Mouse (Mus musculus): ENCODE measurements around the gene Hist1h4d. TPM values are rescaled to one million over a fixed set of nuclear protein-coding genes. Genes with fewer than 3 reads are reported as not detected.
"Not testable (repeated sequence)": the region's sequence is repeated elsewhere in the genome, so short reads cannot be mapped to it uniquely, and the experiment has no call there.

Hist1h4d gene
- polyA plus RNA-seq, 1 experiment from 2014 or later = 73.9 TPM

DNA sequence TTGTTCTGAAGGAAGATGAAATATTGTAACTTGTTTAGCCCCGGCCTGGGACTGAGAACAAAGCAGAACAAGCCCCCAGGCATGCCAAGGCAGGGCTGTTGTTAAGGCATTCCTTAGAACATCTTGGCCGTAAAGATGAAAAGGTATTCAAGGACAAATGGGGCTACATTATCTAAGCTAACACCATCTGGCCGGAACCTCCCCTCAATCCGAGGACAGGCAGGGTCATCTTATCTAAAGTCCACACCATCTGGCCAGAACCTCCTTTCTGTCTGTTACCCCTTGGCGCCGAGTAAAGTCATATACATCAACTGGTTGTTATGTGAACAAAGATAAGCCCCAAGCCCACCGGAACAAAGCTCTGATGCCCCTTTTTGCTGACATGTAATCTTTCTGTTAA is 10.5 kb downstream of the Hist1h4d start:
- not testable (repeated sequence) for H3K9ac ChIP-seq (ENCODE audit: low read depth, low read length); H3K36me3 ChIP-seq (ENCODE audit: control insufficient read depth, insufficient read depth, low read length); H3K27me3 ChIP-seq (replicated peaks; ENCODE audit: control insufficient read depth, insufficient read depth, low read length); H3K27ac ChIP-seq (ENCODE audit: low read length); H3K9me3 ChIP-seq (ENCODE audit: control insufficient read depth, low read length); H3K4me2 ChIP-seq (ENCODE audit: low read depth, low read length); H3K4me1 ChIP-seq (ENCODE audit: control insufficient read depth, insufficient read depth, low read length); ATAC-seq; H3K4me3 ChIP-seq (ENCODE audit: low read length)
- 79% methylated on average over 7 of the region's 7 CpGs for WGBS

GRCm38 (mm10) chr13:23592614-23593013 is 11.2 kb downstream of the Hist1h4d start:
- Histone ChIP-seq H3K4me2 (ENCODE audit: low read depth, low read length) (no peak overlapping the region), H3K9me3 (ENCODE audit: control insufficient read depth, low read length) (no peaks in the 10 kb centered on the region), H3K9ac (ENCODE audit: low read depth, low read length) (no peak overlapping the region), H3K27ac (ENCODE audit: low read length) (peak overlapping the region; percentile 48; the same call in 1 of the 2 replicates), H3K27me3 (replicated peaks; ENCODE audit: control insufficient read depth, insufficient read depth, low read length) (no peaks in the 10 kb centered on the region), H3K4me3 (ENCODE audit: low read length) (no peak overlapping the region), H3K36me3 (ENCODE audit: control insufficient read depth, insufficient read depth, low read length) (no peaks in the 10 kb centered on the region), H3K4me1 (ENCODE audit: control insufficient read depth, insufficient read depth, low read length) (peaks cover 5% of the 10 kb centered on the region; the same call in 1 of the 2 replicates)
- WGBS = 83% methylated on average over 7 of the region's 7 CpGs
- no peak for ATAC-seq

- Histone ChIP-seq H3K4me2 (ENCODE audit: low read depth, low read length) (no peak overlapping the region), H3K4me3 (ENCODE audit: low read length) (no peak overlapping the region), H3K4me1 (ENCODE audit: control insufficient read depth, insufficient read depth, low read length) (peaks cover 5% of the 10 kb centered on the region; the same call in 1 of the 2 replicates), H3K27ac (ENCODE audit: low read length) (peak overlapping the region; percentile 74), H3K9ac (ENCODE audit: low read depth, low read length) (0 out of 2 replicates have a peak overlapping the region, but pooled peaks have one; percentile 37), H3K9me3 (ENCODE audit: control insufficient read depth, low read length) (no peaks in the 10 kb centered on the region), H3K27me3 (replicated peaks; ENCODE audit: control insufficient read depth, insufficient read depth, low read length) (no peaks in the 10 kb centered on the region), H3K36me3 (ENCODE audit: control insufficient read depth, insufficient read depth, low read length) (no peaks in the 10 kb centered on the region)
- WGBS = 52% methylated on average over 5 of the region's 5 CpGs
- ATAC-seq = peak; percentile 72
Observed at GRCm38 (mm10) chr13:23593051-23593770, 11.8 kb downstream of the Hist1h4d start.

- WGBS = 77% methylated on average over 2 of the region's 2 CpGs
- peaks cover 5% of the 10 kb centered on the region; the same call in 1 of the 2 replicates for H3K4me1 ChIP-seq (ENCODE audit: control insufficient read depth, insufficient read depth, low read length)
- peak overlapping the region; percentile 3; the same call in 1 of the 2 replicates for H3K4me2 ChIP-seq (ENCODE audit: low read depth, low read length)
- no peak overlapping the region for H3K9ac ChIP-seq (ENCODE audit: low read depth, low read length)
- H3K4me3 ChIP-seq (ENCODE audit: low read length) = no peak overlapping the region
- ATAC-seq = no peak
- H3K27me3 ChIP-seq (replicated peaks; ENCODE audit: control insufficient read depth, insufficient read depth, low read length) = no peaks in the 10 kb centered on the region
- no peaks in the 10 kb centered on the region for H3K9me3 ChIP-seq (ENCODE audit: control insufficient read depth, low read length)
- H3K36me3 ChIP-seq (ENCODE audit: control insufficient read depth, insufficient read depth, low read length) = no peaks in the 10 kb centered on the region
- H3K27ac ChIP-seq (ENCODE audit: low read length) = peak overlapping the region; percentile 50
Observed at GRCm38 (mm10) chr13:23595185-23595584, 13.8 kb downstream of the Hist1h4d start.

GRCm38 (mm10) chr13:23595622-23596372 is 14.4 kb downstream of the Hist1h4d start:
- 70% methylated on average over 7 of the region's 7 CpGs for WGBS
- Histone ChIP-seq H3K4me2 (ENCODE audit: low read depth, low read length) (0 out of 2 replicates have a peak overlapping the region, but pooled peaks have one; percentile 3), H3K9me3 (ENCODE audit: control insufficient read depth, low read length) (no peaks in the 10 kb centered on the region), H3K4me1 (ENCODE audit: control insufficient read depth, insufficient read depth, low read length) (peaks cover 5% of the 10 kb centered on the region; the same call in 1 of the 2 replicates), H3K4me3 (ENCODE audit: low read length) (no peak overlapping the region), H3K9ac (ENCODE audit: low read depth, low read length) (0 out of 2 replicates have a peak overlapping the region, but pooled peaks have one; percentile 27), H3K27ac (ENCODE audit: low read length) (peak overlapping the region; percentile 76), H3K36me3 (ENCODE audit: control insufficient read depth, insufficient read depth, low read length) (no peaks in the 10 kb centered on the region), H3K27me3 (replicated peaks; ENCODE audit: control insufficient read depth, insufficient read depth, low read length) (no peaks in the 10 kb centered on the region)
- ATAC-seq = peak; percentile 89

DNA sequence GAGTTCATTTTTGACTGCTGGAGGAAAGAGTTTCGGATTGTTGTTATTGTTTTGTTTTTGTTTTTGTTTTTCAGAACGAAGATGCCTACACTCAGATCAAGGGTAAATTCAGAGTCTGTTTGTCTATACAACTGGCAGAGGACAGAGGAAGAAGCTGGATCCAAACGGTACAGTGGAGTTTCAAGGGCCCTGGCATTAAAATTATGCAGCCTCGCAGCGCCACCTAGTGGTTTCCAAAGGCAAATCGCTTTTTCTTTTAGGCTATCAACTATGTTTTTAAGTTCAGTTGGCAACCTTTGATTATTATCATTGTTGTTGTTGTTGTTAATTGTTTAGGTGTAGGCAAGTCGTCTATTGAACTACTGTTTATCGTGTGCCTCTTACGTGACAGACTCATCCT is 16.6 kb downstream of the Hist1h4d start:
- Histone ChIP-seq H3K36me3 (ENCODE audit: control insufficient read depth, insufficient read depth, low read length) (no peaks in the 10 kb centered on the region), H3K27ac (ENCODE audit: low read length) (no peak overlapping the region), H3K9ac (ENCODE audit: low read depth, low read length) (no peak overlapping the region), H3K9me3 (ENCODE audit: control insufficient read depth, low read length) (no peaks in the 10 kb centered on the region), H3K27me3 (replicated peaks; ENCODE audit: control insufficient read depth, insufficient read depth, low read length) (no peaks in the 10 kb centered on the region), H3K4me1 (ENCODE audit: control insufficient read depth, insufficient read depth, low read length) (peaks cover 5% of the 10 kb centered on the region; the same call in 1 of the 2 replicates), H3K4me3 (ENCODE audit: low read length) (no peak overlapping the region), H3K4me2 (ENCODE audit: low read depth, low read length) (no peak overlapping the region)
- no peak for ATAC-seq
- WGBS = 7% methylated on average over 9 of the region's 9 CpGs

- 71% methylated on average over 7 of the region's 7 CpGs for WGBS
- Histone ChIP-seq H3K27ac (ENCODE audit: low read length) (no peak overlapping the region), H3K4me3 (ENCODE audit: low read length) (no peak overlapping the region), H3K9me3 (ENCODE audit: control insufficient read depth, low read length) (no peaks in the 10 kb centered on the region), H3K4me1 (ENCODE audit: control insufficient read depth, insufficient read depth, low read length) (no peaks in the 10 kb centered on the region), H3K4me2 (ENCODE audit: low read depth, low read length) (no peak overlapping the region), H3K9ac (ENCODE audit: low read depth, low read length) (no peak overlapping the region), H3K27me3 (replicated peaks; ENCODE audit: control insufficient read depth, insufficient read depth, low read length) (no peaks in the 10 kb centered on the region), H3K36me3 (ENCODE audit: control insufficient read depth, insufficient read depth, low read length) (no peaks in the 10 kb centered on the region)
- no peak for ATAC-seq
Observed at GRCm38 (mm10) chr13:23603182-23603699, 21.8 kb downstream of the Hist1h4d start.

- no peak overlapping the region for H3K4me2 ChIP-seq (ENCODE audit: low read depth, low read length)
- no peak for ATAC-seq
- H3K9ac ChIP-seq (ENCODE audit: low read depth, low read length) = no peak overlapping the region
- WGBS = 84% methylated on average over 3 of the region's 3 CpGs
- H3K36me3 ChIP-seq (ENCODE audit: control insufficient read depth, insufficient read depth, low read length) = no peaks in the 10 kb centered on the region
- H3K4me1 ChIP-seq (ENCODE audit: control insufficient read depth, insufficient read depth, low read length) = no peaks in the 10 kb centered on the region
- no peaks in the 10 kb centered on the region for H3K27me3 ChIP-seq (replicated peaks; ENCODE audit: control insufficient read depth, insufficient read depth, low read length)
- no peak overlapping the region for H3K4me3 ChIP-seq (ENCODE audit: low read length)
- H3K27ac ChIP-seq (ENCODE audit: low read length) = no peak overlapping the region
- no peaks in the 10 kb centered on the region for H3K9me3 ChIP-seq (ENCODE audit: control insufficient read depth, low read length)
Observed at GRCm38 (mm10) chr13:23604452-23604851, 23.1 kb downstream of the Hist1h4d start.

GRCm38 (mm10) chr13:23605052-23605451 is 23.7 kb downstream of the Hist1h4d start:
- Histone ChIP-seq H3K9me3 (ENCODE audit: control insufficient read depth, low read length) (no peaks in the 10 kb centered on the region), H3K4me3 (ENCODE audit: low read length) (no peak overlapping the region), H3K36me3 (ENCODE audit: control insufficient read depth, insufficient read depth, low read length) (no peaks in the 10 kb centered on the region), H3K27ac (ENCODE audit: low read length) (no peak overlapping the region), H3K4me2 (ENCODE audit: low read depth, low read length) (no peak overlapping the region), H3K9ac (ENCODE audit: low read depth, low read length) (no peak overlapping the region), H3K4me1 (ENCODE audit: control insufficient read depth, insufficient read depth, low read length) (no peaks in the 10 kb centered on the region), H3K27me3 (replicated peaks; ENCODE audit: control insufficient read depth, insufficient read depth, low read length) (no peaks in the 10 kb centered on the region)
- WGBS = 92% methylated on average over 3 of the region's 3 CpGs
- no peak for ATAC-seq
